Mouse (Mus musculus) limb, embryonic 14.5 days (tissue): Measurements from ENCODE around the gene Sh3bp1. TPM values are rescaled to one million over a fixed set of nuclear protein-coding genes. Genes with fewer than 3 reads are reported as not detected.

Experiments
- ATAC-seq: fragments of 200-750 bp; cut with Nextera tagmentation; 2 replicates; pipeline ENCODE4 v1.8.0; 2017; ENCODE audit warnings: low read depth, moderate number of reproducible peaks, moderate TSS enrichment; ENCODE audit not compliant: low FRiP score
- DNase-seq: peaks from one replicate; pipeline ENCODE4 v3.0.0-alpha.2; 2015; ENCODE audit warnings: low spot score
- H3K27ac ChIP-seq: fragments of 300-500 bp; sonication (generic); replicated peaks from 2 replicates; pipeline ENCODE4 v1.5.1; 2014; ENCODE audit warnings: low read depth, mild to moderate bottlenecking, low read length, moderate library complexity, mixed read lengths
- H3K27me3 ChIP-seq: fragments of 300-500 bp; sonication (generic); 2 replicates; pipeline ENCODE4 v1.6.1; 2014; ENCODE audit warnings: low read length, mixed read lengths; ENCODE audit not compliant: control insufficient read depth, insufficient read depth
- H3K36me3 ChIP-seq: fragments of 300-500 bp; sonication (generic); 2 replicates; pipeline ENCODE4 v1.6.1; 2014; ENCODE audit warnings: mild to moderate bottlenecking, low read length, moderate library complexity, mixed read lengths; ENCODE audit not compliant: control insufficient read depth, insufficient read depth
- H3K4me1 ChIP-seq: fragments of 300-500 bp; sonication (generic); 2 replicates; pipeline ENCODE4 v1.6.1; 2014; ENCODE audit warnings: antibody characterized with exemption, low read length, mixed read lengths; ENCODE audit not compliant: control insufficient read depth, insufficient read depth
- H3K4me2 ChIP-seq: fragments of 300-500 bp; sonication (generic); replicated peaks from 2 replicates; pipeline ENCODE4 v1.6.1; 2014; ENCODE audit warnings: low read depth, mild to moderate bottlenecking, low read length, moderate library complexity; ENCODE audit not compliant: severe bottlenecking
- H3K4me3 ChIP-seq: fragments of 300-500 bp; sonication (generic); replicated peaks from 2 replicates; pipeline ENCODE4 v1.5.1; 2014; ENCODE audit warnings: low read length
- H3K9ac ChIP-seq: fragments of 300-500 bp; sonication (generic); 2 replicates; pipeline ENCODE4 v1.6.1; 2014; ENCODE audit warnings: mild to moderate bottlenecking, low read depth, low read length, moderate library complexity; ENCODE audit not compliant: severe bottlenecking
- H3K9me3 ChIP-seq: fragments of 300-500 bp; sonication (generic); 2 replicates; pipeline ENCODE4 v1.6.1; 2016; ENCODE audit warnings: low read length; ENCODE audit not compliant: control insufficient read depth
- POLR2A ChIP-seq: fragments of 200-500 bp; IDR thresholded peaks from 2 replicates; pipeline ENCODE4 v1.8.0; 2012; ENCODE audit warnings: inconsistent platforms, mild to moderate bottlenecking, moderate library complexity, borderline replicate concordance; ENCODE audit not compliant: insufficient read depth, insufficient read length; ENCODE audit errors: extremely low read depth
- WGBS: fragments of 180-500 bp; shearing (Covaris S2); extraction: QIAGEN DNeasy Blood & Tissue Kit; methylation state at CpG from one replicate; pipeline ENCODE4 v1.1.7; 2014; 5-methylcytosine and 5-hydroxymethylcytosine counted together
- microRNA-seq: library from miRNA; unstranded; fragments of <30 nt; microRNA quantifications from one replicate; pipeline ENCODE4, GENCODE M21; 2016
- polyA plus RNA-seq, 2 experiments: library from polyadenylated mRNA; depleted of rRNA in 1 of 2; stranded (reverse) in 1 of 2; unstranded in 1 of 2; fragments of >200 nt; fragmentation: Nextera tagmentation in 1 of 2; extraction: Ambion mirVana in 1 of 2; gene quantifications; 2 replicates each; pipeline versions ENCODE4 v1.2.1 to v1.2.3; 2012 to 2014

The Sh3bp1 gene
- polyA plus RNA-seq, 2 experiments, result 51.7 to 127 TPM

DNA sequence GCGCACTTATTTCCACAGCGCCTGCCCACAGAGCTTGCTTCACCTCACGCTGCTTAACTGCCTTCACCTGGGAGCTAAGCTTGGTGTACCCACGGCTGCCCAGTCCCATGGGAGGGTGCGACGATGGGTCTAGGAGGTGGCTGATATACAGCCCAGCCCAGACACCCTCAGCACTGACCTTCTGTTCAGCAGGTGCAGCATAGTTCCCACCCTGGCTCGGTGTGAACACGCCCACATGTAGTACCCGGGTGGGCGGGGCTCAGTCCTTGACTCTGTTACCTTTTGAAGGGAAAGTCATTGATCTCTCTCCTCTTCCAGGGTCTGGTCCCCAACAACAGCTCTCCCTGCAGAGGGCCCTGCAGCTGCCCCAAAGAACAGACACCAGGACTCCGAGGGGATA is 60.0 kb downstream of the Sh3bp1 start:
- Histone ChIP-seq H3K27me3 (no peaks in the 10 kb centered on the region), H3K9ac (no peak overlapping the region), H3K4me1 (peaks cover 9% of the 10 kb centered on the region), H3K36me3 (peaks cover 11% of the 10 kb centered on the region), H3K4me2 (no peak overlapping the region), H3K9me3 (no peaks in the 10 kb centered on the region), H3K4me3 (no peak overlapping the region), H3K27ac (no peak overlapping the region)
- DNase-seq (no peak), ATAC-seq (no peak)
- TF ChIP-seq POLR2A, result no peak
- 85% methylated on average over 11 of the region's 11 CpGs for WGBS

DNA sequence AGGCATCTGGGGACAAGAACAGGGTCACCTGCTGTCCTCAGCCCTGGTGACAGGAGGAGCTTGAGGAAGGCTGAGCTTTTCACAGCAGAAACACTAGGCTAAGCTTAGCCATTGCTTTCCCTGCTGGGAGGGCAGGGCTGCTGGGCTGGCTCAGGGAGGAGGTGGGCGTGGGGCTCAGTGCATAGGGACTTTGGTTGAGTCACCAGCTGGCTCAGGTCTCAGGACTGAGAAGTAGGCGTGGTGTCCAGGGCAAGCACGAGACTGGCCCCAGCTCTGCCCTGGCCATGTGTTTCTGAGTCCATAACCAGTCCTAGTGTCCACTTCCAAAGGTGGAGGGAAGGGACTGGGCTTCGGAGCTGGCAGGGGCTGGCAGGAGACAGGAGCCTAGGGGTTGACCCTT is 60.5 kb downstream of the Sh3bp1 start:
- Histone ChIP-seq H3K36me3 (peaks cover 14% of the 10 kb centered on the region), H3K9ac (no peak overlapping the region), H3K27me3 (no peaks in the 10 kb centered on the region), H3K4me3 (no peak overlapping the region), H3K27ac (no peak overlapping the region), H3K9me3 (no peaks in the 10 kb centered on the region), H3K4me2 (no peak overlapping the region), H3K4me1 (peaks cover 9% of the 10 kb centered on the region)
- TF ChIP-seq POLR2A, result no peak
- DNase-seq (no peak), ATAC-seq (no peak)
- 75% methylated on average over 4 of the region's 4 CpGs for WGBS

Small RNA genes within 50 kb of the gene (microRNA-seq; reads per million reads assigned to microRNA genes)
- not detected for gene Mir6955

Other genes with a start within 250 kb of the Sh3bp1 start
- gene Elfn2, start 181.0 kb upstream of the Sh3bp1 start, polyA plus RNA-seq (2012; rRNA removed), result 0.19 and 0.24 TPM in 2 replicates
- 0.04 TPM in 1 of 2 replicates, not detected in the other for gene Elfn2, start 181.0 kb upstream of the Sh3bp1 start, polyA plus RNA-seq (2014; fragmentation: Nextera tagmentation; extraction: Ambion mirVana)
- gene Mfng, start 126.3 kb upstream of the Sh3bp1 start, polyA plus RNA-seq (2012; rRNA removed), result 13.9 and 17.3 TPM in 2 replicates
- 10.1 and 11.7 TPM in 2 replicates for gene Mfng, start 126.3 kb upstream of the Sh3bp1 start, polyA plus RNA-seq (2014; fragmentation: Nextera tagmentation; extraction: Ambion mirVana)
- gene Card10, start 96.7 kb upstream of the Sh3bp1 start, polyA plus RNA-seq (2012; rRNA removed), result 9.0 and 12.4 TPM in 2 replicates
- gene Card10, start 96.7 kb upstream of the Sh3bp1 start, polyA plus RNA-seq (2014; fragmentation: Nextera tagmentation; extraction: Ambion mirVana), result 4.4 and 5.1 TPM in 2 replicates
- 25.2 and 34.3 TPM in 2 replicates for gene Cdc42ep1, start 57.1 kb upstream of the Sh3bp1 start, polyA plus RNA-seq (2012; rRNA removed)
- 23.1 and 24.3 TPM in 2 replicates for gene Cdc42ep1, start 57.1 kb upstream of the Sh3bp1 start, polyA plus RNA-seq (2014; fragmentation: Nextera tagmentation; extraction: Ambion mirVana)
- gene Lgals2, start 44.2 kb upstream of the Sh3bp1 start, polyA plus RNA-seq (2012; rRNA removed), result 0.65 and 0.72 TPM in 2 replicates
- gene Lgals2, start 44.2 kb upstream of the Sh3bp1 start, polyA plus RNA-seq (2014; fragmentation: Nextera tagmentation; extraction: Ambion mirVana), result 0.58 TPM in 1 of 2 replicates, not detected in the other
- 60.6 and 80.6 TPM in 2 replicates for gene Gga1, start 22.6 kb upstream of the Sh3bp1 start, polyA plus RNA-seq (2012; rRNA removed)
- gene Gga1, start 22.6 kb upstream of the Sh3bp1 start, polyA plus RNA-seq (2014; fragmentation: Nextera tagmentation; extraction: Ambion mirVana), result 43.6 and 45.0 TPM in 2 replicates
- gene Gm49510, start 101 bp upstream of the Sh3bp1 start, polyA plus RNA-seq (2012; rRNA removed), result 0.19 and 0.20 TPM in 2 replicates
- gene Gm49510, start 101 bp upstream of the Sh3bp1 start, polyA plus RNA-seq (2014; fragmentation: Nextera tagmentation; extraction: Ambion mirVana), result 0.92 and 1.5 TPM in 2 replicates
- 32.5 and 44.4 TPM in 2 replicates for gene Pdxp, start 14.2 kb downstream of the Sh3bp1 start, polyA plus RNA-seq (2012; rRNA removed)
- 20.8 and 21.7 TPM in 2 replicates for gene Pdxp, start 14.2 kb downstream of the Sh3bp1 start, polyA plus RNA-seq (2014; fragmentation: Nextera tagmentation; extraction: Ambion mirVana)
- gene Lgals1, start 27.0 kb downstream of the Sh3bp1 start, polyA plus RNA-seq (2012; rRNA removed), result 2,106 and 2,309 TPM in 2 replicates
- 2,467 and 2,738 TPM in 2 replicates for gene Lgals1, start 27.0 kb downstream of the Sh3bp1 start, polyA plus RNA-seq (2014; fragmentation: Nextera tagmentation; extraction: Ambion mirVana)
- 38.8 and 41.0 TPM in 2 replicates for gene Nol12, start 35.2 kb downstream of the Sh3bp1 start, polyA plus RNA-seq (2012; rRNA removed)
- gene Nol12, start 35.2 kb downstream of the Sh3bp1 start, polyA plus RNA-seq (2014; fragmentation: Nextera tagmentation; extraction: Ambion mirVana), result 50.6 and 53.1 TPM in 2 replicates
- gene Triobp, start 48.0 kb downstream of the Sh3bp1 start, polyA plus RNA-seq (2012; rRNA removed), result 64.4 and 72.3 TPM in 2 replicates
- gene Triobp, start 48.0 kb downstream of the Sh3bp1 start, polyA plus RNA-seq (2014; fragmentation: Nextera tagmentation; extraction: Ambion mirVana), result 44.7 and 46.8 TPM in 2 replicates
- gene H1f0, start 128.7 kb downstream of the Sh3bp1 start, polyA plus RNA-seq (2012; rRNA removed), result 390 and 433 TPM in 2 replicates
- 250 and 278 TPM in 2 replicates for gene H1f0, start 128.7 kb downstream of the Sh3bp1 start, polyA plus RNA-seq (2014; fragmentation: Nextera tagmentation; extraction: Ambion mirVana)
- gene Galr3, start 142.1 kb downstream of the Sh3bp1 start, polyA plus RNA-seq (2012; rRNA removed), result 0.39 and 0.49 TPM in 2 replicates
- not detected in 2 replicates for gene Galr3, start 142.1 kb downstream of the Sh3bp1 start, polyA plus RNA-seq (2014; fragmentation: Nextera tagmentation; extraction: Ambion mirVana)
- 58.3 and 72.3 TPM in 2 replicates for gene Ankrd54, start 163.1 kb downstream of the Sh3bp1 start, polyA plus RNA-seq (2012; rRNA removed)
- 44.4 and 54.3 TPM in 2 replicates for gene Ankrd54, start 163.1 kb downstream of the Sh3bp1 start, polyA plus RNA-seq (2014; fragmentation: Nextera tagmentation; extraction: Ambion mirVana)
- 198 and 206 TPM in 2 replicates for gene Eif3l, start 175.4 kb downstream of the Sh3bp1 start, polyA plus RNA-seq (2012; rRNA removed)
- 214 and 219 TPM in 2 replicates for gene Eif3l, start 175.4 kb downstream of the Sh3bp1 start, polyA plus RNA-seq (2014; fragmentation: Nextera tagmentation; extraction: Ambion mirVana)
- gene Micall1, start 209.1 kb downstream of the Sh3bp1 start, polyA plus RNA-seq (2012; rRNA removed), result 31.0 and 35.4 TPM in 2 replicates
- gene Micall1, start 209.1 kb downstream of the Sh3bp1 start, polyA plus RNA-seq (2014; fragmentation: Nextera tagmentation; extraction: Ambion mirVana), result 12.8 and 14.8 TPM in 2 replicates
- gene Polr2f, start 241.2 kb downstream of the Sh3bp1 start, polyA plus RNA-seq (2012; rRNA removed), result 116 and 192 TPM in 2 replicates
- 326 and 334 TPM in 2 replicates for gene Polr2f, start 241.2 kb downstream of the Sh3bp1 start, polyA plus RNA-seq (2014; fragmentation: Nextera tagmentation; extraction: Ambion mirVana)
- gene 1700088E04Rik, start 241.5 kb downstream of the Sh3bp1 start, polyA plus RNA-seq (2012; rRNA removed), result 3.8 and 4.7 TPM in 2 replicates
- 6.1 and 7.1 TPM in 2 replicates for gene 1700088E04Rik, start 241.5 kb downstream of the Sh3bp1 start, polyA plus RNA-seq (2014; fragmentation: Nextera tagmentation; extraction: Ambion mirVana)